Mouse (Mus musculus) embryonic facial prominence, embryonic 13.5 days (tissue): ENCODE measurements around the gene Grap2. TPM values are rescaled to one million over a fixed set of nuclear protein-coding genes. Genes with fewer than 3 reads are reported as not detected.

ENCODE experiments used
- ATAC-seq: fragments of 200-750 bp; cut with Nextera tagmentation; 2 replicates; pipeline ENCODE4 v1.8.0; 2017; ENCODE audit warnings: low read depth; ENCODE audit not compliant: insufficient number of reproducible peaks, insufficient read depth, low FRiP score, low TSS enrichment
- H3K27ac ChIP-seq: fragments of 300-500 bp; sonication (generic); 2 replicates; pipeline ENCODE4 v1.5.1; 2015; ENCODE audit warnings: moderate library complexity, mild to moderate bottlenecking, inconsistent platforms
- H3K27me3 ChIP-seq: fragments of 300-500 bp; sonication (generic); 2 replicates; pipeline ENCODE4 v1.6.1; 2015; ENCODE audit warnings: mild to moderate bottlenecking, inconsistent platforms
- H3K36me3 ChIP-seq: fragments of 300-500 bp; sonication (generic); 2 replicates; pipeline ENCODE4 v1.6.1; 2015; ENCODE audit warnings: mild to moderate bottlenecking, inconsistent platforms
- H3K4me1 ChIP-seq: fragments of 300-500 bp; sonication (generic); 2 replicates; pipeline ENCODE4 v1.6.1; 2015; ENCODE audit warnings: inconsistent platforms
- H3K4me2 ChIP-seq: fragments of 300-500 bp; sonication (generic); 2 replicates; pipeline ENCODE4 v1.6.1; 2015; ENCODE audit warnings: moderate library complexity, mild to moderate bottlenecking, inconsistent platforms
- H3K4me3 ChIP-seq: fragments of 300-500 bp; sonication (generic); 2 replicates; pipeline ENCODE4 v1.5.1; 2015; ENCODE audit warnings: mild to moderate bottlenecking, inconsistent platforms
- H3K9ac ChIP-seq: fragments of 300-500 bp; sonication (generic); 2 replicates; pipeline ENCODE4 v1.6.1; 2015; ENCODE audit warnings: mild to moderate bottlenecking, inconsistent platforms
- H3K9me3 ChIP-seq: fragments of 300-500 bp; sonication (generic); 2 replicates; pipeline ENCODE4 v1.6.1; 2016; ENCODE audit warnings: inconsistent platforms
- WGBS: fragments of 180-500 bp; shearing (Covaris S2); methylation state at CpG from one replicate; pipeline ENCODE4 v1.1.7; 2015; ENCODE audit warnings: mixed read lengths; 5-methylcytosine and 5-hydroxymethylcytosine counted together
- polyA plus RNA-seq: library from polyadenylated mRNA; unstranded; fragments of >200 nt; fragmentation: Nextera tagmentation; extraction: Ambion mirVana; gene quantifications from 2 replicates; pipeline ENCODE4 v1.2.1, GENCODE M21; 2015

Grap2 gene
- polyA plus RNA-seq, 1 experiment from 2014 or later = 1.2 TPM

DNA sequence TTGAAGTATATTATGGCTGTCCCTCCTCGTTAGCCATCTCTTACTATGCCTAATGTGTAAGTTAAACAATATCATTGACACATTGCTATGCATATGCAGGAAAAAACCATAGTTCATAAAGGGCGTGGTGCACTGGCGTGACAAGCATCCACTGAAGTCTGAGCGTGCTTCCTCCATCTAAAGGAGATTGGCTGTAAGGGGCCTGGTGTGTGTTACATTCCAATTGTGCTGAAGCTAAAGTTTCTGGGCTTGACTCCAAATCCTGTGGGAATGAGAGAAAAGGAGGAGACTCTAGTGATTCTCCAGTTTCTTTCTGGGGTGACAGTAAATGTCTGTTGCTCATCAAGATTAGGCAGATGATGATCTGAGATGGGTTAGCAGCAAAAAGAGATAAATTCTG, 4.7 kb upstream of the Grap2 start:
- no peak overlapping the region for H3K9ac ChIP-seq
- H3K36me3 ChIP-seq = no peaks in the 10 kb centered on the region
- no peaks in the 10 kb centered on the region for H3K9me3 ChIP-seq
- H3K4me2 ChIP-seq = no peak overlapping the region
- no peak for ATAC-seq
- peak overlapping the region; percentile 24; the same call in 1 of the 2 replicates for H3K27ac ChIP-seq
- H3K4me1 ChIP-seq = peaks cover 14% of the 10 kb centered on the region
- H3K4me3 ChIP-seq = no peak overlapping the region
- peaks cover 3% of the 10 kb centered on the region; the same call in 1 of the 2 replicates for H3K27me3 ChIP-seq
- WGBS = 48% methylated on average over 4 of the region's 4 CpGs

- Histone ChIP-seq H3K4me3 (no peak overlapping the region), H3K9me3 (no peaks in the 10 kb centered on the region), H3K9ac (no peak overlapping the region), H3K4me2 (no peak overlapping the region), H3K36me3 (no peaks in the 10 kb centered on the region), H3K27me3 (peaks cover 8% of the 10 kb centered on the region; the same call in 1 of the 2 replicates), H3K27ac (no peak overlapping the region), H3K4me1 (peaks cover 9% of the 10 kb centered on the region; the same call in 1 of the 2 replicates)
- ATAC-seq = no peak
- 67% methylated on average over 7 of the region's 7 CpGs for WGBS
Observed at GRCm38 (mm10) chr15:80569205-80569604, 3.2 kb upstream of the Grap2 start.

DNA sequence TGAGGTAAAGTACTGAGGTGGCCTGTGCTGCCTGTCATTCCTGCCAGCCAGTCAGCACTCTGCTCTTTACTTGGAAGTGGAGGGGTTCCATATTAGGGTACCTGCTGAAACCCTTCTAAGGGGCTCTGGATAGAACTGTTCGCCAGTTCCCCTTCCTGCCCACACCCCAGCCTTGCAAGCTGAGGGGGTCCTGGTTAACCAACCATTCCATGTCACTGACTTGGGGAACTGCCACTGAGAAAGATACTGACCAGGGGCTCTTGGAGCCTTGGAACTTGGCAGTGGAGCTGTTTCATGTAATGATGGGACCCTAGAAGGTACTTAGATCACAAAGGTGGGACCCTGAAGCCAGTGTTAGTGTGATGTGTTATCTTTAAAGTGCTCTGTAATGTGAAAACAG, 2.2 kb upstream of the Grap2 start:
- Histone ChIP-seq H3K4me2 (no peak overlapping the region), H3K9me3 (no peaks in the 10 kb centered on the region), H3K4me3 (no peak overlapping the region), H3K27me3 (peaks cover 8% of the 10 kb centered on the region; the same call in 1 of the 2 replicates), H3K36me3 (no peaks in the 10 kb centered on the region), H3K27ac (no peak overlapping the region), H3K9ac (no peak overlapping the region), H3K4me1 (peaks cover 9% of the 10 kb centered on the region; the same call in 1 of the 2 replicates)
- ATAC-seq = no peak
- 85% methylated on average over 1 of the region's 1 CpGs for WGBS

- Histone ChIP-seq H3K9ac (no peak overlapping the region), H3K4me3 (no peak overlapping the region), H3K27ac (no peak overlapping the region), H3K9me3 (no peaks in the 10 kb centered on the region), H3K27me3 (peaks cover 18% of the 10 kb centered on the region), H3K36me3 (no peaks in the 10 kb centered on the region), H3K4me2 (no peak overlapping the region), H3K4me1 (peaks cover 9% of the 10 kb centered on the region; the same call in 1 of the 2 replicates)
- WGBS = 70% methylated on average over 7 of the region's 7 CpGs
- no peak for ATAC-seq
Observed at GRCm38 (mm10) chr15:80571611-80572010, 783 bp upstream of the Grap2 start.

- 69% methylated on average over 9 of the region's 9 CpGs for WGBS
- no peak overlapping the region for H3K4me2 ChIP-seq
Observed at GRCm38 (mm10) chr15:80572811-80573520, 572 bp downstream of the Grap2 start.

GRCm38 (mm10) chr15:80574211-80575040, 2.0 kb downstream of the Grap2 start:
- 91% methylated on average over 17 of the region's 17 CpGs for WGBS
- H3K4me3 ChIP-seq = no peak overlapping the region
- no peaks in the 10 kb centered on the region for H3K36me3 ChIP-seq
- no peak overlapping the region for H3K4me2 ChIP-seq
- H3K9ac ChIP-seq = no peak overlapping the region
- H3K4me1 ChIP-seq = 0 out of 2 replicates have a peak, but pooled peaks cover 3% of the 10 kb centered on the region
- H3K27me3 ChIP-seq = peaks cover 42% of the 10 kb centered on the region
- ATAC-seq = no peak
- H3K9me3 ChIP-seq = no peaks in the 10 kb centered on the region
- no peak overlapping the region for H3K27ac ChIP-seq

More at GRCm38 (mm10) chr15:80572811-80573520, 572 bp downstream of the Grap2 start:
- ATAC-seq = no peak
- H3K4me1 ChIP-seq = peaks cover 6% of the 10 kb centered on the region; the same call in 1 of the 2 replicates
- H3K4me3 ChIP-seq = no peak overlapping the region
- peaks cover 30% of the 10 kb centered on the region for H3K27me3 ChIP-seq
- no peaks in the 10 kb centered on the region for H3K9me3 ChIP-seq
- no peak overlapping the region for H3K9ac ChIP-seq
- H3K36me3 ChIP-seq = no peaks in the 10 kb centered on the region
- no peak overlapping the region for H3K27ac ChIP-seq

DNA sequence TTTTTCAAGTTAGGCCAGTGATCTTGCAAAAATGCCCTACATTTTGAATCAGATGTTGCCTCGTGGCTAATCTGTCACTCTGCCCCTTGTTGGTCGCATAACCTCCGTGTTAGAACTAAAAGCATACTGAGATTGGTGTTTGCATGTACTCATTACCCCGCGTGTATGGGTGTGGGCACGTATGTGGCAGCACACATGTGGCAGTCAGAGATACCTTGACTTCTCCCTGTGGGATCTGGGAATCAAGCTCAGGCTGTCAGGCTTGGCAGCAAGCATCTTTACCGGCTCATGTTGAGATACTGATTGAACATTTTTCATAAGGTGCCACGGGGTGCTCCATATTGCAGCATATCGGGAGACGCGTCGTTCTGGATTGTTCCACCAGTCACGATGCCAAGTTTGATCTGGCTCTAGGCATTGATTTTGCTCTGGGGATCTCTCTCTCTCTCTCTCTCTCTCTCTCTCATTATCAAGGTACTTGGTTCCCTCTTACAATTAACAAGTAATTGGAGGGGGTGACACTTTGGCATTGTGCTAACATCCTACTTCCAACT, 3.5 kb downstream of the Grap2 start:
- no peak overlapping the region for H3K27ac ChIP-seq
- H3K9me3 ChIP-seq = no peaks in the 10 kb centered on the region
- no peak for ATAC-seq
- H3K4me3 ChIP-seq = no peak overlapping the region
- H3K4me2 ChIP-seq = no peak overlapping the region
- 89% methylated on average over 13 of the region's 13 CpGs for WGBS
- H3K9ac ChIP-seq = no peak overlapping the region
- 0 out of 2 replicates have a peak, but pooled peaks cover 3% of the 10 kb centered on the region for H3K4me1 ChIP-seq
- H3K36me3 ChIP-seq = no peaks in the 10 kb centered on the region
- peaks cover 50% of the 10 kb centered on the region for H3K27me3 ChIP-seq

DNA sequence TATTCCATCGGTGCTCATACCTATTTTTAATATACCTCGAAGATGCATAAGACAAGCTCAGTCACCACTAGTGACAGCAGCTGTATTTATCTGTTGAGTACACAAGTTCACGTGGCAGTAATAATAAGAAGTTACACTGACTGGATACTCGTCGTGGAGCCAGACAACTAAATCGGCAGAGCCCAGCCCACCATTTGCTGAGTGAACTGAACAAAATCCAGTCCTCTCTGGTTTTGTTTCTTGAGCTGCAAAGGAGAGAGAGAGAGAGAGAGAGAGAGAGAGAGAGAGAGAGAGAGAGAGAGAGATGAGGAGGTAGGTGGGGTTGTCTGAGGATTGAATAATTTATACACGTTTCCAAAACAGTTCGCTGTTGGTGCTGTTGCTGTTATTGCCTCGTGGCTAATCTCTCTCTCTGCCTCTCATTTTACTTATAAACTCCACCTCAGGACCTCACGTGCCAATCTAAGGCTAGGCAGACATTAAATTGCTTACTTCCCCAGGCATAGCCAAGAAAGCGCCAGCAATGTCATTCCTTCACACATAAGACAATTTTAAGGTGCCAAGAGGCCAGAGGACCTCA, 4.1 kb downstream of the Grap2 start:
- Histone ChIP-seq H3K27ac (no peak overlapping the region), H3K27me3 (peaks cover 50% of the 10 kb centered on the region), H3K9me3 (no peaks in the 10 kb centered on the region), H3K36me3 (no peaks in the 10 kb centered on the region), H3K4me2 (no peak overlapping the region), H3K4me3 (no peak overlapping the region), H3K4me1 (0 out of 2 replicates have a peak, but pooled peaks cover 3% of the 10 kb centered on the region), H3K9ac (no peak overlapping the region)
- no peak for ATAC-seq
- 75% methylated on average over 11 of the region's 11 CpGs for WGBS

GRCm38 (mm10) chr15:80577166-80577960, 5.0 kb downstream of the Grap2 start:
- Histone ChIP-seq H3K27me3 (peaks cover 50% of the 10 kb centered on the region), H3K4me2 (no peak overlapping the region), H3K9me3 (no peaks in the 10 kb centered on the region), H3K27ac (no peak overlapping the region), H3K9ac (no peak overlapping the region), H3K4me3 (no peak overlapping the region), H3K36me3 (no peaks in the 10 kb centered on the region), H3K4me1 (0 out of 2 replicates have a peak, but pooled peaks cover 3% of the 10 kb centered on the region)
- ATAC-seq = no peak
- WGBS = 15% methylated on average over 22 of the region's 22 CpGs

GRCm38 (mm10) chr15:80579121-80579520, 6.7 kb downstream of the Grap2 start:
- no peak overlapping the region for H3K4me2 ChIP-seq
- H3K9me3 ChIP-seq = no peaks in the 10 kb centered on the region
- H3K4me3 ChIP-seq = no peak overlapping the region
- no peak overlapping the region for H3K27ac ChIP-seq
- no peaks in the 10 kb centered on the region for H3K36me3 ChIP-seq
- no peak overlapping the region for H3K9ac ChIP-seq
- no peak for ATAC-seq
- 0 out of 2 replicates have a peak, but pooled peaks cover 7% of the 10 kb centered on the region for H3K4me1 ChIP-seq
- 61% methylated on average over 3 of the region's 3 CpGs for WGBS
- H3K27me3 ChIP-seq = peaks cover 42% of the 10 kb centered on the region
